Comparison of ENCODE assay signal across 9 mouse cellular contexts in the genomic region with DNA sequence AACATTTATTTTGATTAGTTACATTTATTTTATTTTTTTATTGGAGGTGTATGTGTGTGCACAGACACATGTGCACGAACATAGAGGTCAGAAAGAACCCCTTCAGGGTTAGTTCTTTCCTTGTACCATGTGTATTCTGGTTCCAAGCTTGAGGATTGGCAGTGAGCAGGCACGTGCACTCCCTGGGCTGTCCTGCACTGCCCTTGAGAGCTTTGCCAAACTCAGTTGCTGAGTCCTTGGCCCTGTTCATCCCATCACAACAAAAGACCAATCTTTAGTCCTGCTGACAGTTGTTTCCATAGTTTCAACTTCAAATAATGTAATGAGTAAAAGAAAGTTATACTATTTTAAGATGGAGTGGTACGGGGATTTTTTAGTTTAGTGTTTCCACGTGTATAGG. TPM values are rescaled to one million over a fixed set of nuclear protein-coding genes. Genes with fewer than 3 reads are reported as not detected.
DNase-seq lines count a peak whose midpoint lies in the region; ATAC-seq lines count a peak whose summit lies in the region.
"Had no signal": no experiment of that assay in that cellular context is flagged by ENCODE, and none has a peak within 500 bp of the region (broad histone marks: within the 10 kb centered on the region; RNA-seq: fewer than 3 reads in every experiment).

No protein-coding gene starts in this region.

- peak; percentile 60 for DNase-seq in adrenal gland, adult 2 months
- DNase-seq in adrenal gland, adult 8-10 months, result peak; percentile 46
- DNase-seq in adrenal gland, postnatal 14 days, result peak; percentile 46
- peak; percentile 45 to 48 for DNase-seq in adrenal gland, postnatal 36 days
- DNase-seq in left cerebral cortex, postnatal 25 days (ENCODE audit: low spot score in 2 of 2), result no peak
- DNase-seq in cerebellum, postnatal 14 days, result no peak
- DNase-seq: gastrocnemius, adult 2 months had no signal

- ATAC-seq in megakaryocyte, adult 5-6 weeks (ENCODE audit: poor library complexity, severe bottlenecking), result no peak
- ATAC-seq: forebrain, embryonic 15.5 days had no signal

- intact Hi-C loops in left cerebral cortex, postnatal 25 days (cut with DNase I), result no loop called here

RNA-seq across cellular contexts. Expression of a gene that starts 31.2 kb away (rescaled TPM):
- 10 to 100 TPM in 1 of 2 experiments, 1 to 10 TPM in 1; 6.3 to 14.3 TPM for total RNA-seq in adrenal gland, adult 2 months (2021)
- polyA plus RNA-seq in adrenal gland, adult 2 months (2012; rRNA removed), result 0.89 and 1.8 TPM in 2 replicates
- total RNA-seq in adrenal gland, adult 8-10 months (2022), result 10 to 100 TPM in 2 of 4 experiments, 1 to 10 TPM in 2; 8.4 to 13.9 (median 10.1) TPM
- 9.5 and 11.3 TPM in 2 replicates for total RNA-seq in adrenal gland, postnatal 14 days (2021)
- 10 to 100 TPM in 1 of 2 experiments, 1 to 10 TPM in 1; 8.8 to 12.6 TPM for total RNA-seq in adrenal gland, postnatal 36 days (2021)
- 3.3 and 5.6 TPM in 2 replicates for total RNA-seq in megakaryocyte, adult 5-6 weeks (2015)
- 3.5 and 4.5 TPM in 2 replicates for total RNA-seq in megakaryocyte, adult 5-6 weeks (2017)
- 10 to 100 TPM; 13.8 to 15.3 TPM for total RNA-seq in left cerebral cortex, postnatal 25 days (2021)

Comparison
In these comparisons a context has a peak if more than half of its experiments do, and no peak if none do; other contexts are left out.
1. DNase-seq: peak in adrenal gland, adult 2 months (single experiment), adrenal gland, adult 8-10 months (single experiment), adrenal gland, postnatal 14 days (single experiment) and adrenal gland, postnatal 36 days (2 of 2); none in left cerebral cortex, postnatal 25 days (0 of 2) and cerebellum, postnatal 14 days (0 of 2).